Mouse (Mus musculus) kidney, postnatal 0 days (tissue): Measurements from ENCODE around the gene Il13. TPM values are rescaled to one million over a fixed set of nuclear protein-coding genes. Genes with fewer than 3 reads are reported as not detected.

Source experiments
- ATAC-seq: fragments of 200-750 bp; cut with Nextera tagmentation; replicated peaks from 2 replicates; pipeline ENCODE4 v1.8.0; 2017; ENCODE audit warnings: low read depth, moderate number of reproducible peaks, moderate TSS enrichment, moderate library complexity; ENCODE audit not compliant: low FRiP score
- DNase-seq: peaks from one replicate; pipeline ENCODE4 v3.0.0-alpha.2; 2016; ENCODE audit warnings: low spot score
- H3K27ac ChIP-seq: fragments of 300-500 bp; sonication (generic); 2 replicates; pipeline ENCODE4 v1.5.1; 2014; ENCODE audit warnings: mild to moderate bottlenecking
- H3K27me3 ChIP-seq: fragments of 300-500 bp; sonication (generic); 2 replicates; pipeline ENCODE4 v1.6.1; 2014; ENCODE audit warnings: low read length, mixed read lengths; ENCODE audit not compliant: insufficient read depth
- H3K36me3 ChIP-seq: fragments of 300-500 bp; sonication (generic); 2 replicates; pipeline ENCODE4 v1.6.1; 2014; ENCODE audit warnings: low read length, mixed read lengths; ENCODE audit not compliant: insufficient read depth
- H3K4me1 ChIP-seq: fragments of 300-500 bp; sonication (generic); replicated peaks from 2 replicates; pipeline ENCODE4 v1.6.1; 2014; ENCODE audit warnings: antibody characterized with exemption, low read length, mixed read lengths; ENCODE audit not compliant: insufficient read depth
- H3K4me2 ChIP-seq: fragments of 300-500 bp; sonication (generic); 2 replicates; pipeline ENCODE4 v1.6.1; 2014; ENCODE audit warnings: mild to moderate bottlenecking, low read length, moderate library complexity, mixed read lengths
- H3K4me3 ChIP-seq: fragments of 300-500 bp; sonication (generic); replicated peaks from 2 replicates; pipeline ENCODE4 v1.5.1; 2014; ENCODE audit warnings: low read depth, low read length
- H3K9ac ChIP-seq: fragments of 300-500 bp; sonication (generic); 2 replicates; pipeline ENCODE4 v1.6.1; 2014; ENCODE audit warnings: low read depth, low read length
- H3K9me3 ChIP-seq: fragments of 300-500 bp; sonication (generic); replicated peaks from 2 replicates; pipeline ENCODE4 v1.6.1; 2016; ENCODE audit warnings: low read length, inconsistent platforms, mixed read lengths
- CTCF ChIP-seq: IDR thresholded peaks from 2 replicates; pipeline ENCODE4 v1.5.1; 2016; ENCODE audit warnings: antibody characterized with exemption, low read depth, mild to moderate bottlenecking, moderate library complexity
- WGBS: fragments of 180-500 bp; shearing (Covaris S2); extraction: QIAGEN DNeasy Blood & Tissue Kit; methylation state at CpG from one replicate; pipeline ENCODE4 v1.1.7; 2014; 5-methylcytosine and 5-hydroxymethylcytosine counted together
- polyA plus RNA-seq: library from polyadenylated mRNA; unstranded; fragments of >200 nt; fragmentation: Nextera tagmentation; extraction: Ambion mirVana; gene quantifications from 2 replicates; pipeline ENCODE4 v1.2.1, GENCODE M21; 2015

Il13 gene
- polyA plus RNA-seq, 1 experiment from 2014 or later, result not detected

- no peaks in the 10 kb centered on the region for H3K9me3 ChIP-seq
- H3K4me2 ChIP-seq, result peak overlapping the region; percentile 60
- H3K27ac ChIP-seq, result no peak overlapping the region
- H3K4me1 ChIP-seq, result peaks cover 8% of the 10 kb centered on the region
- no peaks in the 10 kb centered on the region for H3K27me3 ChIP-seq
- no peak overlapping the region for H3K9ac ChIP-seq
- no peaks in the 10 kb centered on the region for H3K36me3 ChIP-seq
- ATAC-seq, result no peak
- WGBS, result 50% methylated on average over 9 of the region's 9 CpGs
- DNase-seq, result no peak
- H3K4me3 ChIP-seq, result peak overlapping the region; percentile 28; the same call in 1 of the 2 replicates
- no peak for TF ChIP-seq CTCF
Observed at GRCm38 (mm10) chr11:53635590-53636182, 1.2 kb upstream of the Il13 start.

GRCm38 (mm10) chr11:53633644-53634043 lies 858 bp downstream of the Il13 start:
- WGBS, result 77% methylated on average over 7 of the region's 7 CpGs
- no peak for TF ChIP-seq CTCF

GRCm38 (mm10) chr11:53632122-53632733 lies 2.3 kb downstream of the Il13 start:
- 58% methylated on average over 14 of the region's 14 CpGs for WGBS

More at GRCm38 (mm10) chr11:53633644-53634043, 858 bp downstream of the Il13 start:
- Histone ChIP-seq H3K4me3 (no peak overlapping the region), H3K4me1 (peaks cover 8% of the 10 kb centered on the region), H3K27me3 (no peaks in the 10 kb centered on the region), H3K9ac (no peak overlapping the region), H3K4me2 (no peak overlapping the region), H3K27ac (no peak overlapping the region), H3K36me3 (no peaks in the 10 kb centered on the region), H3K9me3 (no peaks in the 10 kb centered on the region)
- no peak for ATAC-seq
- DNase-seq, result no peak

GRCm38 (mm10) chr11:53627859-53628258 lies 6.6 kb downstream of the Il13 start:
- Histone ChIP-seq H3K4me1 (no peaks in the 10 kb centered on the region), H3K4me3 (no peak overlapping the region), H3K4me2 (no peak overlapping the region), H3K9me3 (no peaks in the 10 kb centered on the region), H3K9ac (no peak overlapping the region), H3K27me3 (no peaks in the 10 kb centered on the region), H3K27ac (no peak overlapping the region), H3K36me3 (no peaks in the 10 kb centered on the region)
- peak; percentile 84 for TF ChIP-seq CTCF
- ATAC-seq (0 out of 2 replicates have a peak, but pooled peaks have one; percentile 59), DNase-seq (peak; percentile 91)
- WGBS, result 10% methylated on average over 1 of the region's 1 CpGs

More at GRCm38 (mm10) chr11:53632122-53632733, 2.3 kb downstream of the Il13 start:
- Histone ChIP-seq H3K9ac (no peak overlapping the region), H3K36me3 (no peaks in the 10 kb centered on the region), H3K27ac (no peak overlapping the region), H3K9me3 (no peaks in the 10 kb centered on the region), H3K27me3 (no peaks in the 10 kb centered on the region), H3K4me2 (no peak overlapping the region), H3K4me3 (no peak overlapping the region), H3K4me1 (peaks cover 8% of the 10 kb centered on the region)
- DNase-seq (peak; percentile 49), ATAC-seq (no peak)
- peak; percentile 64 for TF ChIP-seq CTCF

- no peak for ATAC-seq
- Histone ChIP-seq H3K4me1 (no peaks in the 10 kb centered on the region), H3K4me3 (no peak overlapping the region), H3K4me2 (no peak overlapping the region), H3K9ac (no peak overlapping the region), H3K9me3 (no peaks in the 10 kb centered on the region), H3K36me3 (no peaks in the 10 kb centered on the region), H3K27me3 (no peaks in the 10 kb centered on the region), H3K27ac (no peak overlapping the region)
- WGBS, result 52% methylated on average over 17 of the region's 17 CpGs
- no peak for DNase-seq
- TF ChIP-seq CTCF, result no peak
Observed at GRCm38 (mm10) chr11:53626802-53627373, 7.6 kb downstream of the Il13 start.

GRCm38 (mm10) chr11:53624124-53624523 lies 10.4 kb downstream of the Il13 start:
- Histone ChIP-seq H3K9me3 (no peaks in the 10 kb centered on the region), H3K9ac (no peak overlapping the region), H3K4me1 (no peaks in the 10 kb centered on the region), H3K27ac (no peak overlapping the region), H3K4me3 (no peak overlapping the region), H3K4me2 (no peak overlapping the region), H3K36me3 (no peaks in the 10 kb centered on the region), H3K27me3 (no peaks in the 10 kb centered on the region)
- WGBS, result 98% methylated on average over 2 of the region's 2 CpGs
- DNase-seq (no peak), ATAC-seq (no peak)
- TF ChIP-seq CTCF, result no peak
